Mouse (Mus musculus): ENCODE results near the gene Oas3.
A peak's percentile ranks its signal among the peaks of the same experiment; 100 is the strongest.

Gene Oas3

GRCm38 (mm10) chr5:120754215-120754614, 23.2 kb downstream of the Oas3 start:
- DNase-seq (ENCODE audit: low read depth, low spot score), result no peak

GRCm38 (mm10) chr5:120752786-120753185, 24.7 kb downstream of the Oas3 start:
- DNase-seq (ENCODE audit: low read depth, low spot score), result no peak

GRCm38 (mm10) chr5:120751206-120751605, 26.3 kb downstream of the Oas3 start:
- no peak for DNase-seq (ENCODE audit: low read depth, low spot score)

GRCm38 (mm10) chr5:120749688-120750087, 27.8 kb downstream of the Oas3 start, which contains the start of gene Oas2:
Gene Oas2 (minus strand): TSS chr5:120749853.
- peak; percentile 18 for DNase-seq (ENCODE audit: low read depth, low spot score)

DNA sequence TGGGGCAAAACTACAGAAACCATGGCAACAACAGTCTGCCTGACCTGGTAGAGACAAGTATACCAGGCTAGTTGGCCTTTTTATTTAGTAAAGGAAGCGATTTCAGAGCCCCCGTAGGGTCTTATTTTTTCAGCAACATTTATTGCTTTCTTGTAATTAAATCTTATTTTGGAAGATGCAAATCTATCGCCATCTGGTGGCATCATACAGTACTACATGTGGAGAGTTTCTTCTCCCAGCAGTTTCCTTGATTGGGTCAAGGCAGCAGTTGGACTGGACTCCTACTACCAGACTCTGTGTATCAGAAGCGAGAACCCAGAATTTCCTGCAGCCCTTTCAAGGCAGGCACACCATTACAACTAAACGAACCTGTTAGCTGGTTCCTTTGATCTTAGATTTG, 31.0 kb downstream of the Oas3 start:
- DNase-seq (ENCODE audit: low read depth, low spot score), result peak; percentile 77

- DNase-seq (ENCODE audit: low read depth, low spot score), result peak; percentile 84
Measured at GRCm38 (mm10) chr5:120742125-120742524, 35.3 kb downstream of the Oas3 start.

DNA sequence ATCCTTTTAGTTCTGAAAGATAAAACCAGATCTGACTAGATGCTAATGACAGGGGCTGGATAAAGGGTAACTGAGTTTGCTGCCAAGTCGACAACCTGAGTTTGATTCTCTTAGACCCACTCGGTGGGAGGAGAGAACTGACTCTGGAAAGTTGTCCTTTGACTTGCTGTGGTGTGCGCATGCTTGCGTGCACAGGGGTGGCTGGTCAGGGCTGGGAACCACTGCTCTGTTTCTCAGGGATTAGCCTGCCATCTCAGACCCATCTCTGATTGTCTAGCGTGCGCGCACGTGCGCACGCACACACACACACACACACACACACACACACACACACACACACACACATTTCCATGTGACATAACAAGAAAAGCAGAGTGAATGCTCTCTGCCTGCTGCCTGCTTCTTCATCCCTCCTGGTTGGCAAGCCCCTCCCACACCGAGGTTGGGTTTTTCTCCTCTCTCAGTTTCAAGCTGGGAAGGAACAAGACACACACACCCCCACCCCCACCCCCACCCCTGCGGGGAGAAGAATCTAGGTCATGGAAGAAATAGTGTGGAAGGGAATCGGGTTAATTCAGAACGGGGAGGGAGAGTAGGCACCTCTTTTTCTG, 43.0 kb downstream of the Oas3 start:
- DNase-seq (ENCODE audit: low read depth, low spot score), result no peak

DNA sequence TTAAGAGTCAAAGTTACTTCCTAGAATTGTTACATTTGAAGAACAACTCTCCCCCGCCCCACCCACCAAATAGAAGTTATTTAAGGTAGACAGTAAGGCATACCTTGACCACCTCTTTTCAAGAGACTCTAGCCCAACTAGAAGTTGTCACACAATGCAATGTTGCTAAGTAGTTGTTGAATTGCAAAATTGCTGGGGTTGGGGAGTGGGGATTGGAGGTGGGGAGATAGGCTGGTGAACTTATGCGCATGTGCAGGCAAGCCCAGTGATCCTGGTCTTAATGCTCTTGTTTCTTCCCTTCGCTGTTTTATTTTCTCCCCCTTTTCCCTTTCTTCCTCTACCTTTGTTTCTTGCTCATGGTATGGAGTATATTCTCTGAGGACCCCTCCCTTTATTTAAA, 43.8 kb downstream of the Oas3 start:
- DNase-seq (ENCODE audit: low read depth, low spot score), result no peak

DNA sequence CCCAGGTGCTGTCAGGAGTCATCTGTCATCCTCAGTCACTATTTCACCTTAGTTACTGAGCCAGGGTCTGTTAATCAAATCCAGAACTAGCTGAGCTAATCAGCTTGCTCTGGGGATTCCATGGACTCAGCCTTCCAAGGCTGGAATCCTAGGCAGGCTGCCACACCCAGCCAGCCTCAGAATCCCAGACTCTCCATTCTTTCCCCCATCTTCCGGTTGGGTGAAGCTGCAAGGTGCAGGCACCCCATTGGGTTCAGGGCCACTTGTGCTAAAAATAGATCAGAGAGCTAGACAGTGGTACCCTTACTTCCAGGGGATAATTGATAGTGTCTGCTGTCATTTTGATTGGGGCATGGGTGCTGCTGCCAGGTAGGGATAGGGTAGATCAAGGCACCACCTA, 44.7 kb downstream of the Oas3 start:
- no peak for DNase-seq (ENCODE audit: low read depth, low spot score)

GRCm38 (mm10) chr5:120729319-120729718, 48.1 kb downstream of the Oas3 start:
- DNase-seq (ENCODE audit: low read depth, low spot score), result no peak

- no peak for DNase-seq (ENCODE audit: low read depth, low spot score)
Measured at GRCm38 (mm10) chr5:120725811-120726455, 51.5 kb downstream of the Oas3 start.

- no peak for DNase-seq (ENCODE audit: low read depth, low spot score)
Measured at GRCm38 (mm10) chr5:120721005-120721404, 56.5 kb downstream of the Oas3 start.

DNA sequence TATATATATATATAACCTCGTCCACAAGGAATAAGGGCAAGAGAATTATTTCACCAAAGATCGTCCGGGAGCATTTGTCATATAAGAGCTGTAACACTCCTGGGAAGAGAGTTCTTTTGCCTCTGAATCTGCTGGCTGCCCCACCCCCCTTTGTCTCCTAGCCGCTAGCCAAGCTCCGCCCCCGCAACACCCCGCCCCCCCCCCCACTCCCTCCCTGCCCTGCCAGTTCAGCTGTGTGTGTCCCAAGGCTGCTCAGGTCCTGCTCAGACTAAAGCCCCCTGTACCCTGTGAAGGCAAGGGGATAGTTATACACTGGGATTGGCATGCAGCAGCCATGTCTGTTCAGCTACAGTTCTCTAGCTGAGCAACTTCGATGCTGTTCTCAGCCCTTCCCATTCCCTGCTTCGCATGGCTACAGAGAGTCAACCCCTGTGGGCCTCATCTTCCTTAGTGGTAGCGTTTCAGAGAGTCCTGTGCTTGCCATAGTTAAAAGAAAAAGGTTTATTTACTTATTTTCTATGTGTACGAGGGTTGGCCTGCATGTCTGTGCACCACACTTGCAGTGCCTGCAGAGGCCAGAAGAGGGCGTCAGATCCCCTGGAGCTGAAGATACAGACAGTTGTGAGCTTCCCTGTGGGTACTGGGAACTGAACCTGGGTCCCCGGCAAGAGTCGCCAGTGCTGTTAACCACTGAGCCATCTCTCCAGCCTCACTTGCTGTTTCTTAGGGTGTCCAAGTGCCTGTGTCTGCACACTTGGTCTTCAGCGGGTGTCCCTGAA, 58.7 kb downstream of the Oas3 start:
- DNase-seq (ENCODE audit: low read depth, low spot score), result no peak

- DNase-seq (ENCODE audit: low read depth, low spot score), result no peak
Measured at GRCm38 (mm10) chr5:120717136-120717535, 60.3 kb downstream of the Oas3 start.

DNA sequence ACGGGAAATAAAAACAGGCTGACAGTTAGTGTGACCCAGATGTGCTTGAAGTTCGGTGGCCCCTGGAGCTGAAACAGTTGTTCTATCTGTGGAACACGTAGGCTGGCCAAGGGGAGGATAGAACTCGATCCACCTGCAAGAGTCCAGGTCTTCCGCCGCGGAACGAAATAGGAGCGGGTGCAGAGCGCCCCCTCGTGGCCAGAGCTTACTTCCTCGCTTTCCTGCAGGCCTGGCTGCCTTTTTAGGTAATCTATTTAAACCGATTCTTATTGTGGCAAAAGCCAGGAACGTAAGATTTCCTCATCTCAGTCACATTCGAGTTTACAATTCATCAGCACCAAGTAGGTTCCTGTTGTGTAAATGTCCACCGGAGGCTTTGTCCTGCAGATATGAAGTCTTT, 63.1 kb downstream of the Oas3 start:
- peak; percentile 92 for DNase-seq (ENCODE audit: low read depth, low spot score)

DNA sequence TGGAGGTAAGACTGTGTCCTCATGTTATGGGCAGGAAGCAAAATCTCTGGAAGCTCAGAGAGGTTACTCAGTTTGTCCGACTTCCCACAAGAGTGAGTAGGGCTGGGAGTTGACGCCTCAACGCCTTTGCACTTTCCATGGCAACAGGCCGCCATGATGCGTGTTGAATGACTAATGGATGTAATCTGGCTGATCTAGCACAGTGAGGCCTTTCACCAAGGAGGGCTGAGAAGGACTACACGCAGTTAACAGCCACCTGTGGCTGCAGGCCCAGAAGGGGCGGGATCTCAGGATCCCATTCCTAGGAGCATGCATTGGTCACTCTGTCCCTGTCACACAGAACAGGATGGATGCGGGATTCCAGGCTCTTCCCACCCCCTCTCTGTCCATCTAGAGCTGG, 64.7 kb downstream of the Oas3 start:
- DNase-seq (ENCODE audit: low read depth, low spot score), result no peak

DNA sequence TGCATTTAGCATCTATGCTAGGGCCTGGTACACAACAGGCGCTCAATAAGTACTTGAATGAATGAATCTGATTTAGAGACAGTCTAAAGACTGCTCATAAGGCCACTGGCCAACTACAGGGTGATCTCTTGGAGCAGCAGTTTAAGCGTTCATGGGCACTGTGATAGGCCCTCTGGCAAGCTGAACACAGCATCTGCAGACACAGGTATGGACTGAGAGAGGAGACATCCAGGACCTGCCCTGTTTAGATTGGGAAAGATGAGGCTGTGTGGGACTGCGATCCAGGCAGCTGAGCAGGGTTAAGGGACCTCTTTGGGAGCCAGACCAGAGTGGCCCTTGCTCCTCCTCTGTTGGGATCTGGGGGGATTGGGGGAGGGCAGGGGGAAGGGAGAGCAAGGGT, 65.6 kb downstream of the Oas3 start, which contains the start of gene Dtx1:
Dtx1 (minus strand) TSS at position 101 of the 400 bp plus-strand sequence.
- DNase-seq (ENCODE audit: low read depth, low spot score), result no peak

DNA sequence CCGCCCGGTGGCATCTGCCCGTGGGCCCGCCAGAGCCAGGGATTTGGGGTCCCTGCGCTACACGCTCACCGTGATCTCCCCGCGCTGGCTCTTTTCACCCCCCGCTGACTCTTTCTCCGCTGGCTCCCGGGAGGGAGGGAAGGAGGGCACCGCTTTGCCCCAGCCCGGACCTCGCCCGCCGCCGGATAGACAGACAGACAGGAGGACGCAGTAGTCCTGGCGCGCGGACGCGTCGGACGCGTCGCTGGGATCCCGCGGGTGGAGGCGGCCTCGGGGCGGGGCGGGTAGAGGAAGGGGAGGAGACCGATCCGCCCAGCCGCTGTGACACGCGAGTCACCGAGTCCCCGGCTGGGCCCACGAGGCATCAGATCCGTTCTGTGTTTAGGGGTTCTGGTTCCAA, 66.0 kb downstream of the Oas3 start:
- DNase-seq (ENCODE audit: low read depth, low spot score), result peak; percentile 90

DNA sequence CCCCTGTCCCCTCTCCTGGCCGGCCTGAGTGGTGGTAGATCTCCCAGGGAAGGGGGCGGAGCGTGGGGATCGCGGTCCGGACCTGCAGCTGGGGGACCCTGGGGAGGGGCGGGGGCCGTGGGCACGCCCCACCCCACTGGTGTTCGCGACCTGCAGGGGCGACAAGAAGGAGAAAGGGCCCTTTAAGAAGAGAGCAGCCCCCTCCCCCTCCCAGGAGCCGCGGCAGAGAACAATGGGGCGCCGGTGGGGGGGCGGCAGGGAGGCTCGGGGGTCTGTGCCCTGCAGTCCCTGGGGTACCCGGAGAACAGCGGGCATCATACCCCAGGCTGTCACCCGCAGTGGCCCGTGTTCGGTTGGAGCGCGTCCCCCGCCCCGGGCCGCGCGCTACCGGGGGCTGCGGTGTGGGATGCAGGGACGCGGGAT, 66.6 kb downstream of the Oas3 start:
- peak; percentile 40 for DNase-seq (ENCODE audit: low read depth, low spot score)

DNA sequence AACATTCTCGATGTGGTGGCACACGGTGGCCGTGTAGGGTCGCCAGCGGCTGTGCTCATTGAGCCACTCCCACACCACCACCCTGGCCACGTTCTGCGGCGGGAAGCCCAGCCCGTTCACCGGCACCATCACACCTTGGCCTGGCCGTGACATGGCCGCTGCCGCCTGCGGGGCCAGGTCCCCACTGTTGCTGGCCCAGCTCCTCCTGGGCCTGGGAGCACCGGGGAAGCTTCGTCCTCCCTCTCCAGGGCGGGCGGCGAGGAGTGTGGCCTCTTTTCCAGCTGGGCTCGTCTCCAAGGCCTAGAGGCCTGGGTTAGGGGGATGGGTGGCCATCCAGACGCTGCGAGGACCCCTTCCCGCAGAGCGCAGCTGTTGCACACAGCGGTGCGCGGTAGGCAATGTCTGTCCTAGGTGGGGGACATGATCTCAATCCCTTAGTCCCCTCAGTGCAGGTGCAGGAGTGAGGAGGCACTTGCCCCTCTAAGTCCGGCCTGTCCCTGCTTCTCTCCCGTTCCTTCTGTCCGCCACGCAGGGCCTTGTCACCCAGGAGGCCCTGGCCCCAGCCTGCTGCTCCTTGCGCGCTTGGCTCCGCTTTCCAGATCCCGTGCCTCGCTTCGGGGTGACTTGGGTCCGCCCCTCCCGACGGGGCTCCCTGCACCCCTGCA, 67.2 kb downstream of the Oas3 start:
- DNase-seq (ENCODE audit: low read depth, low spot score), result no peak

GRCm38 (mm10) chr5:120706976-120707375, 70.5 kb downstream of the Oas3 start:
- DNase-seq (ENCODE audit: low read depth, low spot score), result no peak

DNA sequence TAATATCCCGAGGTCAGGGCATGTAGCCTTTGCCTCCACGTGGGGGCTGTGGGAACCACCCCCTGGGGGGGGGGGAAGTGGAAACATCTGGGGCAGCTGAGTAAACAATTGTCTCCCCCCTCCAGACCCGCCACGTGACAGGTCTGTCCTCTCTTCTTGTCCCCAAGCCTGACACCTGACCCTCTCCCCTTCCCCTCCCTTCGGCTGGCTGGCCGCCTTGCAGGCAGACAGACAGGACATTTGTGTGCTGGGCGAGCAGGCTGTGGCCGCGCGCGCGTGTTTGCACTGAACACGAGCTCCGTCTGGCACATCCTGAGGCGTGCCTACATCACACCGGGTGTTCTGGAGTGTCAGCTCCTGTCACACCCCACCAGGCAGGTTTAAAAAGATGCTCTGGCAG, 70.9 kb downstream of the Oas3 start:
- no peak for DNase-seq (ENCODE audit: low read depth, low spot score)
